Mouse (Mus musculus) kidney, adult 2 months (tissue): Measurements from ENCODE around the gene Cnpy3.

ENCODE experiments used
- CTCF ChIP-seq: fragments of 200-500 bp; conservative IDR thresholded peaks from 2 replicates; pipeline ENCODE4 v1.5.1; 2011; ENCODE audit warnings: low read depth, mild to moderate bottlenecking, control low read depth, low read length, moderate library complexity, mixed read lengths; ENCODE audit not compliant: insufficient read depth, insufficient read length
- POLR2A ChIP-seq: fragments of 200-500 bp; IDR thresholded peaks from one replicate; pipeline ENCODE4 v1.6.1; 2011; ENCODE audit warnings: low read depth, low read length, control low read depth

GRCm38 (mm10) chr17:46763544-46763943, 11.5 kb upstream of the Cnpy3 start, which contains the start of gene Ptcra:
- no peak for TF ChIP-seq CTCF
- no peak for TF ChIP-seq POLR2A
